Mouse (Mus musculus) cerebellum, adult 9-11 months (tissue): ENCODE data around the gene Atf6.

Experiments used
- DNase-seq: peaks from one replicate; pipeline ENCODE4 v3.0.0; 2022

The Atf6 gene

DNA sequence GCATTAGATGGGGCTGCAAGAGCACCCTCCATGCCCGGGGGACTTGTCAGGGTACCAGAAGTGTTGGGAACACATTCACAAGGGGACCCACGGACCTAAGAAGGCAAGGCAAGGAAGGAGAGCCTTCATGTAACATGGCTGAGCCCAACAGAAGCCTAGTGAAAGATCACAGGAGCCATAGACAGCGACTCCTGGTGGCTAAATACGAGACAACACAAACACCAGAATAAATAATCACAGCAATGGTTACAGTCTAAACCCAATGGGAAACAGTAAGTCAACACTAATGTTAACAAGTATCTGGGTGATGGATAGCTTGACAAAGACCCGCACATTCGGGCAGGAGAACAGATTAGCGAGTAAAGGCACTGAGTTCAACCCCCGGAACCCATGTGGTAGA lies 23.2 kb downstream of the Atf6 start:
- DNase-seq, result no peak

DNA sequence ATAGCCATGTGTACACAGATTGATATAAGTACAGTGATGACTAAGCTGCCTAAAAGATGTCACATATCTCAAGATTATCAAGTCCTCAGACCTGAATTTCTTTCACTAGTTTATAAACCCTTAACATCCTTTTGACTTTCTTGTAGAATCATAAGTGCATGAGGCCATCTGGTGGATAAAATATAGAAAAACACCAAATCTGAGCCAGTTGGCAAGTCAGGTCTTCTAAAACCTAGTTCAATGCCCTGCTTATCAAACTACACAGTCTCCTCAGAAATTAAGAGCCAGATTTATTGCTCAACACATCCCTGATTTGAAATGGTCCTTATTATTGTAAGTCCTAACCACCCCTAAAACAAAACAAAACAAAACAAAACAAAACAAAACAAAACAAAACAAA lies 27.9 kb downstream of the Atf6 start:
- no peak for DNase-seq

DNA sequence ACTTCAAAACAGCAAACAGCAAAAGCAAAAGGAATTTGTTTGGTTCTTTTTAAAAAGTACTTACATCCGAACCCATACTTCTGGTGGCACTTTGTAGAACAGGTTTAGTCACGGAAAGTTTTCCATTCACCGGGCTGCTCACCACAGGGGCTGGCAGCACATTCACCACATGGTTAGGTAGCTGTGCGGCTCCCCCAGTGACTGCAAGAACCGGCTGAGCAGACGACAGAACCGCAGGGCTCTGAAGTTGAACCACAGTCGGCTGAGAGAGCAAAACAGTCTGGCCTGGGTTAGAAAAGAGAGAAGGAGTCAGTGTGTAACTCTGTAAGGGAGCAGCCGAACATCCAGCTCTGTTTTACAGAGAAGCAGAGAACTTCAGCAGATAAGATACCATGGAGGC lies 32.8 kb downstream of the Atf6 start:
- peak; percentile 24 for DNase-seq

DNA sequence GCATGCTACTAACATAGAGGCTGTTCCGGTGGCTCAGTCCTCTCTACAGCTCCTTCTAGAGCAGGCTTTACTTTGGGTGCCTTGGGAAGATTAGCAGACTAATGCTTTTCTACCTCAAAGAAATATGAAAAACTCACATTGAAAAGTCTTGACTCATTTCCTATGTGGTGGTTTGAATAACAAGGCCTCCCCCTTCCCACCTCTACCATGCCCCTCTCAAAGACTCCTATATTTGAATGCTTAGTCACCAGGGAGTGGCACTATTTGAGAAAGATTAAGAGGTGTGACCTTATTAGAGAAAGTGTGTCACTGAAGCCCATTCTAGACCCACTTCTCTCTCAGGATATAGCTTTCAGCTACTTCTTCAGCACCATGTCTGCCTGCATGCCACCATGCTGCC lies 37.8 kb downstream of the Atf6 start:
- no peak for DNase-seq

DNA sequence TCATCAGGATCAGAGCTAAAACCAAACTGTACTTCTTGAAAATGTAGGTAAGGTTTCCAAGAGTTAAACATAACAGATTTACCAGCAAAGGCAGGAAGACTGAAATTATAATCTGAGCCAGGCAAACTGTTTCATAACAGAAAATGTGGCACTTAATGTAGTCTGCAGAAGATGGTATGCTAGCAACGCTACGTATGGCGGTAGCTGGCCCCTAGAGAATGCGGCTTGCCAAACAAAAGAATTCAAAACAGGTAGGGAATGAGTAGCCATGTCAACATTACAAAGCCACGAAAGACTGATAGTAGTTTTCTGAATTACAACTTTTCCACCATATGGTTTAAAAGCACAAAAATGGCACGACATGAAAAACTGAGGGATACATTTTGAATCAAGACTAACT lies 38.2 kb downstream of the Atf6 start:
- DNase-seq, result no peak

DNA sequence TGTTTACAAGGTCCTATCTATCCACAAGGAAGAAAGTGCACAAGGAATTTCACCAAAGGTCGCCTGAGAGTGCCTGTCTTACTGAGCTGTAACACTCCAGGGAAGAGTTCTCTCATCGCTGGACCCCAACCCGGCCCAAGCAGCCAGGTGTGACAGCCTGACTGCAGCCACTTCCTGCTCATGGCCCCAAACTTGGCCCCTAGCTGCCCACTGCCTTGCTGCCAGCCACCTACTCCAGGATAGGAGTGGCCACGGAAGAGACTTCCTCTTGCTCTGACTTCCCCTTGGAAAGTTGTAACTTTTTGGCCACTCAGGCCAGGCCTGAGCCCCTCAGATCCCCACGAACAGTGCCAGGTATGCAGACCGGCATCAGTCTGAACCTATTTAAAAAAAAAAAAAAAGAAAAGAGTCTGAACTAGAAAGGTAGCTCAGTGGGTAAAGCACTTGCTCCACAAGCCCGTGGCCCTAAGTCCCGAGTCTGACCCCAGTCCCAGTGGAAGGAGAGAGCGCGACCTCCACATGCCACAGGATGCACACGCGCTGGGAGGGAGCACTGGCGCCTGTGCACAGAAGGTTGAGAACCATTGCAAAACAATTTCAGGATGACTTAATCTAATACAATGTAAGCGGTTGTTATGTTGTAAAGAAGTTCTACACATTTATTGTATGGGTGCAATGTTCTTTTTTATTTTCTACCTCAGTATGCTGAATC lies 47.3 kb downstream of the Atf6 start:
- no peak for DNase-seq

DNA sequence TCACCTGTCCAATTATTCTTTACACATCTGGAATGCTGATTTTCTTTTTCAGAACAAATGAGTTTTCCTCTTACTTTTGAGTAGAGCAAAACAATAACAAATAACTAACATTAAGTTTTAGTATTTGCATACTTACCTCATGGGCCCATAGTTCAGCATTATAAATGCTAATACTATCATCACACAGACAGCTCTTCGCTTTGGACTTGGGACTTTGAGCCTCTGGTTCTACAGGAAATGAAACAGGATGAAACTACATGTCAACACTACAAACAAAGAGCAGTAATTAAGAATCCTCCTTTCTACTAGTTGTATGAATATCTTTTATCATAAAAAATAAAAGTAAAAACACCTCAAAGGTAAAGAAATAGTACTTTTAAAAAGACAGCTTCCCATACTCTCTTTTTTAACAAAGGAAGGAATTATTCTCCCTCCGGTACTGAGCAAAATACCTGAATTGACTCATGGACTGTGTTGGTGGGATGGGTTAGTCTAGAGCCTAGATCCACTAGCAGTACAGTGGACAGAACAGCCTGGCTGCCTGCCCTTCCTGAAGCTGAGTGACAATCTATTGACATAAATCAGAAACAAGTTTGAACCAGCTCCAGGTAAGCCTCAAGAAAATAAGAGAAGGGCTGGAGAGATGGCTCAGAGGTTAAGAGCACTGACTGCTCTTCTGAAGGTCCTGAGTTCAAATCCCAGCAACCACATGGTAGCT lies 52.1 kb downstream of the Atf6 start:
- DNase-seq, result no peak

DNA sequence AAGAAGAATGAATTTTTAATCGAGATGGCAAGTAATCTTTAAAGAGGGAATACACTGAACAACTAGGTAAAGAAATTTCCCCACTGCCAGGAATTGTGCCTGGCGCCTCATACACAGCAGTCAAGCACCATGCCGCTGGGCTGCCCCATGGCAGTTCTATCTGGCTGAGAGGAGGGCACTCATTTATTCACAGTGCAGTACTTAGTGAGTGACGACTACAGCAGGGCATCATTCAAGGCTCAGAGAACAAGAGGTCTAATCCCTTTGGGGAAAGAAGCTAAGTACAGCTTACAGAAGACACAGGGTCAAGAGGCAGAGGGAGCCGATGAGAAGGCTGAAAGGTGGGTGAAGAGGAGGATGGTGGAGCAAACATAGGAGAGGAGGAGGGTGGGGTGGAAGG lies 54.7 kb downstream of the Atf6 start:
- DNase-seq, result no peak

DNA sequence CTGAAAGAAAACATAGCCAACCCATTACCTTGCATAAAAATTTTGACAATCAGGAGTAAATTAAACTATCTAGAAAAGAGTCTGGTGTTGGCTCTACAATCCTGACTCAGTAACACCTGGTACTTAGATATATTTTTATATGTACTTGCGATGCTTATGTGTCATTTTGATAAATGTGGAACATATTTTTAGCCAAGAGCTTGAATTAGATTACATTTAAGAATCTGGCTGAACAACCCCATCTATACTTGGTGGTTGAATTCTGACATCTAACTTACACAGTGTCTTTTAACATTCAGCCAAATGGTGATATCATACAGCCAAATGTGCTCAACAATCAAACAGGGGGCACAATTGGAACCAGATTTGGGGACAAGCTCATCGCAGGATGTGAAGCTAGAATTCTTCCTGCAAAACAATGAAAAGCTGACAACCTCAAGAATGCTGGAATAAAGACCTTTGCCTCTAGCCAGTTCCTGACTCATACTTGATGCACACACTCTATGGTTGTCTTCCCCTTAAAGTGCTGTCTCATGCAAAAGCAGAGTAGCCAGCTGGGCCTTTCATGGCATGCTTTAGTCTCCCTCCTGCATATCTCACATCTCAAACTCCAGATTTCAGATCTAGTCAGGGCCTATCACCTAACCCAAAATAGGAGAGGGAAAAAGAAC lies 59.8 kb downstream of the Atf6 start:
- DNase-seq, result no peak

DNA sequence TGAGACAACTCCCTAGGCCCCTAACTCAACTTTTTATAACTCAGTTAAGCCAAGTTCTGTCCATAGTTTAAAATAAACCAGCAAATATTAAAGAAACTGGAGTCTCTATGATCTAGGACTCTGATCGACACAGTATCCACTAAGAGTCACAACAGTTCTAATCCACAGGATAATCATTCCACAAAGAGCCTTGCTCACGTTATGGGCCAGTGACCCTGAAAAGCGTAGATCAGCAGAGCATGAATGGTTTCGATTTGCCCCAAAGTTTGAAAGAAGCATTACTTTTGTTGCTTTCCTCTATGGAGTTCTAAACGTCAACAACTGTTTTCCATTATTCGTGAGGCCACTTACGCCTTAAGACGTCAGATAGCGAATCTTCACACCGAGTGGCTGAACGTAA lies 62.9 kb downstream of the Atf6 start:
- DNase-seq, result no peak

DNA sequence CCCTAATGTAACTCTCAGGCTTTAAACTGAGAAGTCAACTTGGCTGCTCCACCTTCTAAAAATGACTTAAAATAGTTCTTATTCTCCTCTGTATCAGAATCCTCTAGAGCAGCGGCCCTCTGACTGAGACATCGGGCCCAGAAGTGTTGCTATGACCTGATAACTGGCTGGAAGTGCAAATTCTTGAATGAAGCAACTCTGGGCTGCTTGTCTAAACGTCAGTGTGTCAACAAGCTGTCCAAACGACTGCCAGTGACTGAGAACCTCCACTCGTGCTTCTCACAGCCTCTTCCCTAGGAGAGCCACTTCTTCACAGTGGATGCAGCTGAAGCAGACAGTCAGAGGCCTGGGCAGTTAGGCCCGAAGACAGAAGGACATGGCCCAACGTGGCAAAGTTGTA lies 64.9 kb downstream of the Atf6 start:
- DNase-seq, result no peak

DNA sequence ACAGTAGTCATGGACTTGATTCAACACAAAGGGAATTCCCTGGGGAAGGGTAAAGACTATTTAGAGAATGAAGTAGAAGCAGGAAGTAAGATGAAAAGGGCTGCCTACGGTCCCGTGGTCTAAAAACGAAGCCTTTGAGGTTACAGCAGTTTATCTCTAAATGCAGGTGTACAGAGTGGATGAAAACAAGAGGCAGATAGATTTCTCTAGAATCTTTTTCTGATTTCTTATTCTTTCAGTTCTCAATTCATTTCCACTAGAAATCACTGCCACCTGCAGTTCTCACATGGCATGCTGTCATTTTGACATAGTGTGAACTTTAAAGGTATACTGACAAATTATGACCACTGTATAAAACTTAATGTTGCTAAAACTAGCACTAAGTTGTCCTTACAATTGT lies 66.9 kb downstream of the Atf6 start:
- no peak for DNase-seq

DNA sequence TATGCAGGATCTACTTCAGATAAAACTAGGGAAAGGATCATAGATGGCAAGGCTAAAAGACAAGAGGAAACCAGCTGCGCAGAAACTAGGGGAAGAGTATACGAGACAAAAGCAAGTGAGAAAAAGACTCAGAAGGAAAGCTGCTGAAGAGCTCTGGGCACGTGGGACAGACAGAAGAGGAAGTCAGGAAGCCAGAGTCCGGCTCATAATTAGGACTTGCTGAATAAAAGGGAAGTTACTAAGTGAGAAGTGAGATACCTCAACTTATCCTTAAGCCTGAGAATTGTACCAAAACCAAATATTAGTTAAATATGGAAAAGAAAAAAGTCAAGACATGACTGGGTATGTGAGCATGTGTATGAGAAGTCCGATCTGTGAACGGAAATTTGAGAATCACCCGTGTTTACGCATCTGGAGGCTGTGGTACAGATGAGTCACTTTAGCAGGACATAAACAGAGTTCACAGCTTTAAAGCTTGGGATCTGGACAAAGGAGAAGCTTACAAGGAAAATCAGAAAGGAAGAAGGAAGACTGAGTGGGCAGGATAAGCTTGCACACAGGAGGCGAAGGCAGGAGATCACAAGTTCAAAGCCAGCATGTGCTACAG lies 71.7 kb downstream of the Atf6 start:
- DNase-seq, result no peak

DNA sequence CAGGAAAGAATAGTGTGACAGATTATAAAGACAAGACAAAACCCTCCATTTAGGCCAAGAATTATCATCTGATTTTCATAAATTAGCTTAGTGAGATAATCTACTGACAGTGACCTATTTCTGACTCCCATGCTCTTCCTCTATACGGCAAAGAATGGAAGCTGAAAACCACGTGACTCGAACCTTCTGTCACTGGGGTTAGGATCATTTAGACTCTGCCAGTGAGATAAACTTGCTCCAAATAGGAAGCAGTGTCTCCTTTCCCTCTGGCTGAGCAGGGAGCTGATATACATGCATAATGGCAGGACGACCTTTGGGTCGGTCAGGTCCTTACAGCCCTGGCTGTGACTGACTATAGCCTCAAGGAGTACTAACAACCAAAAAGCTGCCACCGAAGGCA lies 76.0 kb downstream of the Atf6 start:
- DNase-seq, result no peak

DNA sequence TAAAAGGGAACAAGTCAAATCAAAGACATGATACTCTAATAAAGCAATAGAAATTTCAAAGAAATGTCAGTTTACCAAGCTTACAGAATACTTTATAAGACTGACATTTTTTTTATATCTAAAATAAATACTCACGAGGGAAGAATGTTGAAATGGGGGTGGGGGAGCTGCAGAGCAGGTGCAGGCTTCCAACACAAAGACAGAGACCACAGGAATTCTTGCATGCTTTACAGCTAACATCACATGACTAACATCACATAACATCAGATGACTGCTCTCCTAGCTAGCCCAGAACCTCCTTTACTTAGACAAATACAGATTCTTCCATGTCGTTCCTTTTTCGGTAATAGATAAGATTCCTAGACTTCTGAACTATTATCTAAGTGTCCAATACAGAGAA lies 76.6 kb downstream of the Atf6 start:
- DNase-seq, result no peak

DNA sequence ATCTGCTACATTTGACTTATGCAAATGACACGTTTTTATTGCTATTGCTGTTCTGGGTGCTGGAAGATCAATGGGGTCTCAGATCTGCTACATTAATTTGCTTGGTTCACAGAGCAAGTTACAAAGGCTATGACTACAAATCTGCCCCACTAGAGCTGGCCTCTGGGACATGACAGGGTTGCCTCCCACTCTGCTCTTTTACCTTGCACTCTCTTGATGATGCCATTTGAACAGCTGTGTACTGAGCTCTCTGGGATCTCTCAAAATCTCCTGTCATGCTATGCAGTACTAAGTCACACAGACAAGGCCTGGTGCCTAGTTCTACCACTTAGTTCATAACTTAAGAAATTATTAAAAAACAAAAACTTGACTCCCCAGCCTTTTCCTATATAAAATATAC lies 79.9 kb downstream of the Atf6 start:
- no peak for DNase-seq

DNA sequence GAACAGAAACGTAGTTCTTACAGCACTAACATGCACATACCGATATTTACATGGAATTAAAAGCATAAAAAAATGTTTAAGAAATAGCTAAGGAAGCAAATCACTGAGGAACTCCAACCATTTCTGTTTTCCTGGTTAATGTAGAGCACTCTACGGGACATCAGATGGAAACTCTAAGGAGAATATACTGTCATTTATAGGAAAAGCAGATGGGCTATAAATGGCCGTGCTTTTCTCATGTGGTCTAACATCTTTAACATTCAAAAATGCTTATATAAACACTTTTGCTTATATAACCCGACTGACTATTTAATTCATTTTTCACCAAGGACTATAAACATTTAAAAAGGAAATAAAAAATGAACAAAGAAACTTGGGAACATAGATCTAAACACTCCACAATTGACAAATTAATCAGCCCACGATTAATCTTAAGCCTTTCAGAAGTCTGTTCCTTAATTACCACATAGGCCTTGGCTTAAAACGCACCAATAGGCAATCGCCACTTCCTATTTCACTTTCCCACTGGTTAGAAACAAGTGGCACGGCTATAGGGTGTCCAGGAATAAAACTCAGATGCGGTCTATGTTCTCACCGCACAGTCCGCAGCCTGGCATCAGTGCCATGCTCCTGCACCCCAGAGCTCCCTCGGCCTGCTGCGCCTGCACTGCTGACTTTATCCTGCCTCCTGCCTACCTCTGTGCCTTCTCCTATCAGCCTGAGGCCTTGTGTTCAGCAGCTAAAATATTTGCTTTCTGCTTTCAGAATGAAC lies 80.8 kb downstream of the Atf6 start:
- no peak for DNase-seq

DNA sequence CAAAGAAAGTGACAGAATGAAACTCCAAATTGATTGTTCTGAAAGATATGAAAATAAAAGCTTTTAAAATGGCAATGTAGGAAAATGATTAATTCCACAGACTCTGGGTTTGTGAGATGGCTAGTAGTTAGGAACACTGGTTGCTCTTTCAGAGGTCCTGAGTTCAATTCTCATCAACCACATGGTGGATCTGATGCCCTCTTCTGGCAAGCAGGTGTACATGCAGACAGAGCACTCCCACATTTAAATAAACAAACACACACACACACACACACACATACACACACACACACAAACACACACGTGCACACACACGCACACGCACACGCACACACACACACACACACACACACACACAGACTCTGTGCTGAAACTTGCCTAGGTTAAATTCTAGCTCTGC lies 89.9 kb downstream of the Atf6 start:
- no peak for DNase-seq

DNA sequence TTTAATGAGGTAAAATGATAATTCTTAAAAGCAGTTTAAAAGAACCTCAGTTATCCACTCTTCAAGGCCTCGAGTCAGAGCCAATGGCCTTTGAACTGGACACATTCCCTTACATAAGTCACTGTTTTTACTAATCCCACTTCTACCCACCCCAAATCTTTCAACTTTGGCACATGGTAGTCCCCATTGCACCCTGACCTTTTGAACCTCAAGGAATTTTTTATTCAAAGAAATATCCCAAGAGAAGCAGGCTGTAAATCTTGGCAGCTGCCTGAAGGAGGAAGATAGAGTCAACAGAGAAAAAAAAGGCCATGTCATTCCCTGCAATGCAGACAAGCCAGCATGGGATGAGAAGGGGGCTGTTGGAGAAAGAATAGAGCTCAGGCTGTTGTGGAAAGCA lies 93.1 kb downstream of the Atf6 start:
- no peak for DNase-seq

DNA sequence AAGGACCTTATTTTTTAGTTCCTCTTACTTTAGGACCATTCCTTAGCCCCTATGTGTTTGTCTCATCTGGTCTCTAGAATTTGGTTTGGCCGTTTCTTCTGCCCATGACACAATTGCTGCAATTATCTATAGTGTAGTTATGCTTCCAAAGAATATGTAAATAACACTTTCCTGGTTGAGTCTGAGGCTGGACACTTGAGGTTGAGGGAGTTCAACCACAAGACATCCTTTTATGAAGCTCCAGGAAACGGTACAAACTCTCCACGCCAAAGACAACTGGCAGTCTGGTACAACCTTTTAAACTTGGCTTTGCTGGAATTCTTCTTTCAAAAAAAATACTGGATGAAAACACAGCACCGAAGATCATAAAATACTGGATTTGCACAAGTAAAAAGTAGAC lies 94.1 kb downstream of the Atf6 start:
- no peak for DNase-seq

DNA sequence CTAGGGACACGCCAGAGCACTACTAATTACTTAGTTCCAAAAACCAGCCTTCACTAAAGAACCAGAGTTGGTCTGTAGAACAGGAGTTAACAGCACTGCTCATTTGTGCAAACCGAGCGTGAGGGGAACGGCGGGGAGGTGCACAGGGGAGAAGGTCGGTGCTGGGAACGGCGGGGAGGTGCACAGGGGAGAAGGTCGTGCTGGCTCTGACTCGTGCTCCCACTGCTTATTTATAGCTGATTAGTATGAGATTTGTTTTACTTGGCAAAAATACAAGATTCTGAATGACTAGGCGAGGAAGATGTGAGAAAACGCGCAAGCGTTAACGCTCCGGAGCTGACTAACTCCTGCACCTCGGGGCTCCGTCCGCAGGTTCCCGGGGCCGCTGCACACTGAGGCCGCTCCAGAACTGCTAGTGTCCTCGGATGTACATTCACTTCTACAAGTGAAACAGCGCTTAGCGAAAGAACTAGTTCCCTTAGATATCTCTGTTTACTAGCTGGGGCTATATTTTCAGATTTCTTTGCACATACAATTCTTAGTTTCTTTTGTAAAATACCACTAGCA lies 96.1 kb downstream of the Atf6 start:
- no peak for DNase-seq

DNA sequence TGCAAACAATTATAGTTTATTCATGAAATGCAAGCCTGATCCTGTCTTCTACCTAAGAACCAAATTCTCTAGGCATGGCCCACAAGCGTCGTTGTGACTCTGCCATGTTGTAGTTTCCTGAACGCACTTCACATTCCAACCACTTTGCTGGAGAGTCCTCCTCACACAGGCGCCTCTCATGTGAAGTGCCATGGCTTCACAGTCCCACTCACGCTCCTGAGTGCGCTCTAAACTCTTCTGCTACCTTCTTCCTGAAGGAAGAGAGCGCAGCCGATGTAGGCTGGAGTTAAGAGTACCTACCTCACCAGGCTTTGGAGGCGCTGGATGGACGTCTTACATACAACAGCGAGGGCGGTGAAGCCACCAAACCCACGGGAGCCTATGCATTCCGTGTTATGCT lies 96.9 kb downstream of the Atf6 start:
- no peak for DNase-seq

DNA sequence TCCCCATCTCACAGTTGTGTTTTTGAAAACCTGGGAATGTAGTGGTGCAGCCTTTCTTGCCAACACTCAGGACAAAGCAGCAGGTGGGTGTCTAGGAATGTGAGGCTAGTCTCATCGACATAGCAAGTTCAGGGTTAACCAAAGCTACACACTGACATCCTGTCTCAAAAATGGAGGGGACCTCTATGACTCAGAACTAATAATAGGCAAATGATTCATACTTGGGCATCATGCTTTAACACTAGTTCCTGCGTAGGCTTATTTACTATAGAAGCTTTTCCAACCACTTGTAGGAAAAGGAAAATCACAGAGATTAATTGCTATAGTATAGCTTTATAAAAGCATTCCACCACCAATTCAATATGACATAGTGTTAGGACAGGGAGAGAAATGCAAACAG lies 100.6 kb downstream of the Atf6 start:
- no peak for DNase-seq
